In the genomic region with DNA sequence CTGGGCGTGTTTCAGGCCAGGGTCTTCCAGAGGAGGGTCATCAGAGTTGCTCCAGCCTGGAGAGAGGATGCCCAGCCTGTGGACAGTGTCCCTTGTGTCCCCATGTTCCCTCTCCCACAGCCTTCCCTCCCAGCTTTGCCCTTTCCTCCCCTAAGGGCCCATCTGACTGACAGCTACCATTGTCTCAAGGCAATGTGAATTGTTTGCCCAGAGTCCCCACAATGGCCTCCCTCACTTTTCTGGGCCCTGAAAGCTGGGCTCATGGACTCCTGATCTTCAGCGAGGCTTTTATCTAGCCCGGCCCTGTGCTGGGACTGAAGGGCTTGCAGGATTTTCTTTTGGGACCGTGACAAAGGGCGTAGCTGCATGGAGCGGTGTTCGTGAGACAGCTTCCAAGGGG, we compare ENCODE assay signal across 20 mouse cellular contexts. TPM values are rescaled to one million over a fixed set of nuclear protein-coding genes. Genes with fewer than 3 reads are reported as not detected.
DNase-seq lines count a peak whose midpoint lies in the region; ATAC-seq lines count a peak whose summit lies in the region.
"Had no signal": no experiment of that assay in that cellular context is flagged by ENCODE, and none has a peak within 500 bp of the region (broad histone marks: within the 10 kb centered on the region; RNA-seq: fewer than 3 reads in every experiment).

No protein-coding gene starts in this region.

- 24% methylated on average over 7 of the region's 7 CpGs for WGBS in hindbrain, embryonic 10.5 days
- WGBS in hindbrain, embryonic 16.5 days: 20% methylated on average over 7 of the region's 7 CpGs
- 43% methylated on average over 7 of the region's 7 CpGs for WGBS in embryonic facial prominence, embryonic 11.5 days
- WGBS in hindbrain, embryonic 12.5 days: 24% methylated on average over 7 of the region's 7 CpGs
- WGBS in midbrain, embryonic 14.5 days: 4% methylated on average over 7 of the region's 7 CpGs

- H3K9me3 ChIP-seq in hindbrain, embryonic 10.5 days: no peaks in the 10 kb centered on the region
- H3K9me3 ChIP-seq in hindbrain, embryonic 16.5 days (ENCODE audit: control insufficient read depth, low read length): no peaks in the 10 kb centered on the region
- no peaks in the 10 kb centered on the region for H3K9me3 ChIP-seq in embryonic facial prominence, embryonic 11.5 days (replicated peaks; ENCODE audit: control insufficient read depth, low read length)
- no peaks in the 10 kb centered on the region for H3K9me3 ChIP-seq in hindbrain, embryonic 12.5 days (replicated peaks)
- no peaks in the 10 kb centered on the region for H3K9me3 ChIP-seq in midbrain, embryonic 14.5 days (ENCODE audit: control insufficient read depth, low read length)
- H3K9me3 ChIP-seq: heart, embryonic 12.5 days; limb, embryonic 12.5 days; liver, embryonic 13.5 days; lung, embryonic 15.5 days had no signal

- no peak for ATAC-seq in hindbrain, embryonic 16.5 days
- 0 out of 2 replicates have a peak, but pooled peaks have one; percentile 31 for ATAC-seq in embryonic facial prominence, embryonic 11.5 days (replicated peaks; ENCODE audit: insufficient number of reproducible peaks, low FRiP score, low TSS enrichment, low read depth)
- ATAC-seq in hindbrain, embryonic 12.5 days (ENCODE audit: low FRiP score): peak; percentile 57; the same call in 1 of the 2 replicates
- no peak for ATAC-seq in midbrain, embryonic 14.5 days (ENCODE audit: low FRiP score, low TSS enrichment)

- no peak overlapping the region for H3K4me2 ChIP-seq in hindbrain, embryonic 16.5 days (ENCODE audit: low read length)
- no peak overlapping the region for H3K4me2 ChIP-seq in embryonic facial prominence, embryonic 11.5 days (ENCODE audit: low read depth, low read length)
- 0 out of 2 replicates have a peak overlapping the region, but pooled peaks have one; percentile 8 for H3K4me2 ChIP-seq in hindbrain, embryonic 12.5 days (replicated peaks)
- no peak overlapping the region; the same call in 1 of the 2 replicates for H3K4me2 ChIP-seq in midbrain, embryonic 14.5 days (ENCODE audit: low read length)
- H3K4me2 ChIP-seq: heart, embryonic 12.5 days; limb, embryonic 12.5 days; liver, embryonic 13.5 days; lung, embryonic 15.5 days had no signal

- peaks cover 96% of the 10 kb centered on the region for H3K4me1 ChIP-seq in hindbrain, embryonic 10.5 days (replicated peaks)
- peaks cover 7% of the 10 kb centered on the region; the same call in 1 of the 2 replicates for H3K4me1 ChIP-seq in hindbrain, embryonic 16.5 days (ENCODE audit: control insufficient read depth, insufficient read depth, low read depth, low read length)
- peaks cover 3% of the 10 kb centered on the region; the same call in 1 of the 2 replicates for H3K4me1 ChIP-seq in embryonic facial prominence, embryonic 11.5 days (ENCODE audit: control insufficient read depth, insufficient read depth, low read length)
- peaks cover 63% of the 10 kb centered on the region for H3K4me1 ChIP-seq in hindbrain, embryonic 12.5 days
- peaks cover 28% of the 10 kb centered on the region for H3K4me1 ChIP-seq in midbrain, embryonic 14.5 days (ENCODE audit: control insufficient read depth, insufficient read depth, low read length)
- H3K4me1 ChIP-seq: lung, embryonic 15.5 days had no signal

- no peaks in the 10 kb centered on the region for H3K27me3 ChIP-seq in hindbrain, embryonic 10.5 days (ENCODE audit: insufficient read depth, poor library complexity, severe bottlenecking)
- H3K27me3 ChIP-seq in hindbrain, embryonic 16.5 days (replicated peaks; ENCODE audit: control insufficient read depth, insufficient read depth, low read length): no peaks in the 10 kb centered on the region
- no peaks in the 10 kb centered on the region for H3K27me3 ChIP-seq in embryonic facial prominence, embryonic 11.5 days (ENCODE audit: control insufficient read depth, insufficient read depth, low read length)
- no peaks in the 10 kb centered on the region for H3K27me3 ChIP-seq in hindbrain, embryonic 12.5 days
- H3K27me3 ChIP-seq in midbrain, embryonic 14.5 days (ENCODE audit: control insufficient read depth, insufficient read depth, low read length): no peaks in the 10 kb centered on the region
- H3K27me3 ChIP-seq: CH12.LX; liver, embryonic 13.5 days; lung, embryonic 15.5 days had no signal

- no peak overlapping the region for H3K9ac ChIP-seq in hindbrain, embryonic 16.5 days (ENCODE audit: low read depth, low read length)
- no peak overlapping the region for H3K9ac ChIP-seq in embryonic facial prominence, embryonic 11.5 days (replicated peaks; ENCODE audit: low read length)
- H3K9ac ChIP-seq in hindbrain, embryonic 12.5 days: no peak overlapping the region
- H3K9ac ChIP-seq in midbrain, embryonic 14.5 days (replicated peaks; ENCODE audit: low read length): 0 out of 2 replicates have a peak overlapping the region, but pooled peaks have one; percentile 12
- H3K9ac ChIP-seq: heart, embryonic 12.5 days; limb, embryonic 12.5 days; liver, embryonic 13.5 days; lung, embryonic 15.5 days had no signal

- peak; percentile 80 for DNase-seq in hindbrain, embryonic 10.5 days (ENCODE audit: low spot score)
- DNase-seq in embryonic facial prominence, embryonic 11.5 days (ENCODE audit: low spot score): no peak
- peak; percentile 57 for DNase-seq in midbrain, embryonic 14.5 days
- DNase-seq in gastrocnemius, postnatal 14 days: no peak
- DNase-seq in adrenal gland, adult (ENCODE audit: inconsistent age in 2 of 2, low spot score in 1 of 2): no peak
- no peak for DNase-seq in cerebellum, adult 9-10 months
- DNase-seq: adrenal gland, postnatal 10 days; cerebellum, adult 18-20 months; gastrocnemius, postnatal 36 days; kidney, adult 11 months; kidney, postnatal 14 days; liver, embryonic 13.5 days; right cerebral cortex, adult 18-20 months had no signal

- peak overlapping the region; percentile 82 for H3K27ac ChIP-seq in hindbrain, embryonic 10.5 days
- no peak overlapping the region for H3K27ac ChIP-seq in hindbrain, embryonic 16.5 days (ENCODE audit: low read depth, low read length)
- no peak overlapping the region for H3K27ac ChIP-seq in embryonic facial prominence, embryonic 11.5 days (replicated peaks; ENCODE audit: low read depth, low read length)
- peak overlapping the region; percentile 78 for H3K27ac ChIP-seq in hindbrain, embryonic 12.5 days
- peak overlapping the region; percentile 55 for H3K27ac ChIP-seq in midbrain, embryonic 14.5 days (replicated peaks; ENCODE audit: low read depth, low read length)
- H3K27ac ChIP-seq: limb, embryonic 12.5 days; liver, embryonic 13.5 days; lung, embryonic 15.5 days had no signal

- peaks cover 99% of the 10 kb centered on the region for H3K36me3 ChIP-seq in hindbrain, embryonic 10.5 days
- no peaks in the 10 kb centered on the region for H3K36me3 ChIP-seq in hindbrain, embryonic 16.5 days (ENCODE audit: control insufficient read depth, insufficient read depth, low read length)
- H3K36me3 ChIP-seq in embryonic facial prominence, embryonic 11.5 days (replicated peaks; ENCODE audit: control insufficient read depth, insufficient read depth, low read depth, low read length): peaks cover 2% of the 10 kb centered on the region
- peaks cover 42% of the 10 kb centered on the region for H3K36me3 ChIP-seq in hindbrain, embryonic 12.5 days
- peaks cover 28% of the 10 kb centered on the region for H3K36me3 ChIP-seq in midbrain, embryonic 14.5 days (ENCODE audit: control insufficient read depth, insufficient read depth, low read length)
- H3K36me3 ChIP-seq: liver, embryonic 13.5 days; lung, embryonic 15.5 days had no signal

- intact Hi-C loops in gastrocnemius, postnatal 14 days (cut with DNase I; ENCODE audit: low total_unique reads): no loop called here

- peak overlapping the region; percentile 11; the same call in 1 of the 2 replicates for H3K4me3 ChIP-seq in hindbrain, embryonic 10.5 days
- no peak overlapping the region for H3K4me3 ChIP-seq in hindbrain, embryonic 16.5 days (ENCODE audit: low read length)
- H3K4me3 ChIP-seq in embryonic facial prominence, embryonic 11.5 days (ENCODE audit: low read depth, low read length): no peak overlapping the region
- H3K4me3 ChIP-seq in hindbrain, embryonic 12.5 days: no peak overlapping the region
- H3K4me3 ChIP-seq in midbrain, embryonic 14.5 days (replicated peaks; ENCODE audit: low read depth, low read length): no peak overlapping the region
- H3K4me3 ChIP-seq: heart, embryonic 12.5 days; limb, embryonic 12.5 days; liver, embryonic 13.5 days; lung, embryonic 15.5 days; myocyte had no signal

RNA-seq across cellular contexts. Expression of a gene that starts 29.5 kb away (rescaled TPM):
- 55.9 and 65.1 TPM in 2 replicates for polyA plus RNA-seq in hindbrain, embryonic 10.5 days (2016; fragmentation: Nextera tagmentation; extraction: Ambion mirVana)
- polyA plus RNA-seq in hindbrain, embryonic 16.5 days (2015; fragmentation: Nextera tagmentation; extraction: Ambion mirVana): 22.3 and 35.8 TPM in 2 replicates
- polyA plus RNA-seq in embryonic facial prominence, embryonic 11.5 days (2014; fragmentation: Nextera tagmentation; extraction: Ambion mirVana): 36.3 and 36.8 TPM in 2 replicates
- polyA plus RNA-seq in hindbrain, embryonic 12.5 days (2016; fragmentation: Nextera tagmentation; extraction: Ambion mirVana): 61.0 and 62.7 TPM in 2 replicates
- polyA plus RNA-seq in midbrain, embryonic 14.5 days (2014; fragmentation: Nextera tagmentation; extraction: Ambion mirVana): 51.7 and 69.2 TPM in 2 replicates
- 10 to 100 TPM; 33.8 to 58.1 TPM for total RNA-seq in gastrocnemius, postnatal 14 days (2021)
- total RNA-seq: CH12.LX had no signal

Comparison
In these comparisons a context has a peak if more than half of its experiments do, and no peak if none do; other contexts are left out.
1. H3K27ac ChIP-seq: peak in hindbrain, embryonic 10.5 days (single experiment), hindbrain, embryonic 12.5 days (single experiment) and midbrain, embryonic 14.5 days (single experiment); none in hindbrain, embryonic 16.5 days (single experiment) and embryonic facial prominence, embryonic 11.5 days (single experiment).
2. ATAC-seq: peak in embryonic facial prominence, embryonic 11.5 days (single experiment) and hindbrain, embryonic 12.5 days (single experiment); none in hindbrain, embryonic 16.5 days (single experiment) and midbrain, embryonic 14.5 days (single experiment).
3. DNase-seq: peak in hindbrain, embryonic 10.5 days (single experiment) and midbrain, embryonic 14.5 days (single experiment); none in embryonic facial prominence, embryonic 11.5 days (single experiment), gastrocnemius, postnatal 14 days (single experiment), adrenal gland, adult (0 of 2) and cerebellum, adult 9-10 months (single experiment).